Mouse (Mus musculus): ENCODE measurements around the gene Ppp2r5b.

The Ppp2r5b gene

DNA sequence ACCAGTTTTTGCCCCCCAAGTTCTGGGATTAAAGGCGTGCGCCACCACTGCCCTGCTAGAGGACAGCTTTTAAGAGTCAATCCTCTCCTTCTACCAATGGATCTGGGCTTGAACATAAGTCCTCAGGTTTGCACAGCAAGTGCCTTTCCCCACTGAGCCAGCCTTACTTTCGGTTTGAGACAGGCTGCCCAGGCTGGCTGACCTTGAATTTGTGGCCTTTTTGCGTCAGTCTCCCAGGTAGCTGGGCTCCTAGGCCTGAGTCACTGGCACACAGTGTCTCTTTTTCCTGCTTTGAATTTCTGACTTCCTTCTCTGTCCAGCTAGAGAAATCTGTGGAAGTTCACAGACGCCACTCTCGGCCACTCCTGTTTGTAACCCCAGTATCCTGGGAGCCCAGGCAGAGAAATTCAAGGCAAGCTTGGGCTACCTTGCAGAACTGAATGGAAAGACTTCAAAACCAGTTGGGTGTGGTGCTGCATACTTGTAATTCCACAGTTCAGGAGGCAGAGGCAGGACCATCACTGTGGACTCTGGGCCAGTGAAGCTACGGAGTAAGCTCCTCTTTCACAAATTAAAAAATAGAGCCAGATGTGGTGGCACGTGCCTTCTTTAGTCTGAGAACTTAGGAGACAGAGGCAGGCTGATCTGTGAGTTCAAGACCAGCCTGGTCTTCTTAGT, 34.3 kb upstream of the Ppp2r5b start:
- intact Hi-C loops (cut with DNase I) = loop anchor here (2.0 kb wide), 2 partner anchors 35 to 61 kb away; no protein-coding TSS in a partner anchor

DNA sequence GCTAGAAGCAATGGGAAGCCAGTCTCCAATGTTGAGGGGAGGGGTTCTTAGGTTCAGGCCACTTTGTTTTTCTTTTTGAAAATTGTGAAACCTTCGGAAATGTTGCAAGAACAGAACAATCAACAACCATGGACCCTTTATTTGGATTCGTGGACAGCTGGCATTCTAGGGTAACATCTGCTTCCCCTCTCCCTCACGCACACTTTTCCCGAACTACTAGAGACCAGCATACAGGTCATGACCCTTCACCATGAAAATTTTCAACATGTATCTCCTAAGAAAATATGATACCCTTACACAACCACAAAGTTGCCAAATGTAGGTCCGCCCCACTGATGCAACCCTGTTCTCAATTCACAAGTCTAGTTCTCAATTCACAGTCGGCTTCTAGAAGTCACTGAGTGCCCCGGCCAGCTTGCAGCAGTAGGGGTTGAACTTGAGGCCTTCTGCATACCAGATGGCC, 33.0 kb upstream of the Ppp2r5b start:
- intact Hi-C loops (cut with DNase I) = loop anchor here (2.0 kb wide), 2 partner anchors 36 to 62 kb away; no protein-coding TSS in a partner anchor

DNA sequence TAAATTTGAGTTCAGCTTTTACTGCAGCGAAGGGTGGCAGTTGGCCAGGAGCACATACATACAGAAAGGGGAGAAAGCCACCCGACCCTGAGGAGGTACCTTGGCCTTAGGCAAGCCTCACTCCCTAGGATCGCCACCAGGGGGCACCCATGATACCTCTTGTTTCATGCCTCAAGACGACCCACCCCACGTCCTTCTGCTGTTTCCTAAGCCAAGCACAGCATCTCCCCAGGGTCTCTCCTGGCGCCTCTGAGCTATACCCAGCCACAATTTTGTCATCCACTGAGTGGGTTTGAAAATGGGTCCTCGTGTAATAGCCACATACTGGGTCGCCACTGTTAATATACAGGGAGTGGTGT, 32.5 kb upstream of the Ppp2r5b start:
- intact Hi-C loops (cut with DNase I) = loop anchor here (2.0 kb wide), 2 partner anchors 37 to 63 kb away; no protein-coding TSS in a partner anchor

DNA sequence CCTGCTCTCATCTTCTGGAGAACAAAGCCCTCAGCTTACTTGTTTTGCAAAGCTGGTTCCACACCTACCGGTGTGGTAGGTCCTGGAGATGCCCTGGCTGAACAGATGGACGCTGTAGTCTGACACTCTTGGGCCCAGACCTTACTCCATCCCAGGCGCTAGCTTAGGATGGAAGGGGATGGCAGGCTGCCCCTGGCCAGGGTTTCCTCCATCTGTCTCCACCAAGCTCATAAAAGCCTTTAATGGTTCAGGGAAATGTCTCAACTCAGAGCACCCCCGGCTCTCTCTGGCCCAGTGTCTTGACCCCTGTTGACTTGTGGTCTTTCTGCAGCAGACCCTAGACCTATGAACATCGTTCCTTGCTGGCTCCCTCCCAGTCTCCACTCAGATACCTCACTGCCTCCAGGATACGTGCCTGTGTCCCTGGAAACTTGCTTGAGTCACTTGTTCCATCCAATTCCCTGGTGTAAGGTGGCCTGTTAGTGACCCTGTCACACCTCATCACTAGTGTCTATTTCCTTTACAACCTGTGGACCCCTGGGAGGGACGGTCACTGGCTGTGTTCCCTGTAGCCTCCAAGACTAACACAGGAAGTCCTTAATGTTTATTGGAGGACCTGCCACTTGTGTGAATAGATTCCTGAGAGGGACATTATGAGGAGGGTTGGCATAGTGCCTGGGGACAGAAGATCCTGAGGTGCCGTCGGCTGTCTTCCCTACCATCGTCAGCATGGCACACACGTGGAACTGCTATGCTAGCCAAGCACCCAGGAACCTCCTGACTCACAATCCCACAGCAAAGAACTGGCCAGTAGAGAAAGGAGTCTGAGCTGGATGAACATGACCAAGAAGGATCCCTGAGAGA, 31.9 kb upstream of the Ppp2r5b start:
- intact Hi-C loops (cut with DNase I) = loop anchor here (2.0 kb wide), 2 partner anchors 37 to 63 kb away; no protein-coding TSS in a partner anchor

DNA sequence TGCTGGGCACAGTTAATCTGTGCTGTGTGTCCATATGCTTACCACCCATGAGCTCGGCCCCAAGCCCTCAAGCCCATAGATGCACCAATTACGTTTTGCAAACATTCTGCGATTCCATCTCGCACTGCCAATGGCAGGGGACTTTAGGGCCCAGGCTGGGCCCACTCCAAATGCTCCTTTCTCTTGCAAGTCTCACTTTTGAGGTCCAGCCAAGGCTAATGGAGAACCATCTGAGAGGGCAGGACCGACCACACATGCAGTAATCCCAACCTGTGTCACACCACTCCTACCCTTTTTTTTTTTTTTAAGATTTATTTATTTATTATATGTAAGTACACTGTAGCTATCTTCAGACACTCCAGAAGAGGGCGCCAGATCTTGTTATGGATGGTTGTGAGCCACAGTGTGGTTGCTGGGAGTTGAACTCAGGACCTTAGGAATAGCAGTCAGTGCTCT, 30.1 kb upstream of the Ppp2r5b start:
- intact Hi-C loops (cut with DNase I) = no loop called here

DNA sequence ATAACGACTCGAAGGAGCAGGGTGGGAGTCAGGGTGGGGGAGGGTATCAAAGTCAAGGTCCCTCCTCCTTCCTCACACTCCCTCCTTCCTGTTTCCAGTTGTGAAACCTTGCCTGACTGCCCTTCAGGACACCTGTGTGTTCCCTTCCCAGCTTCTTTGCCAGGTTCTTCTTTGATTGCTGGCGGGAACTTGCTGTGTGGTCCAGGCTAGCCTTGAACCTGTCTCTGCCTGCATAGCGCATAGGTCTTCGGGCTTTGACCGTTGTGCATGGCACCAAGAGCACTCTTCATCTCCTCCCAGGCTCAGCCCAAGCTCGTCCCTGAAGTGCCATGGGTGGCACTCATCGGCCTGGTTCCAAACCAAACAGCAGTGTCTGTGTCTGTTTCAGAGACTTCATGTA, 29.3 kb upstream of the Ppp2r5b start:
- intact Hi-C loops (cut with DNase I) = no loop called here

DNA sequence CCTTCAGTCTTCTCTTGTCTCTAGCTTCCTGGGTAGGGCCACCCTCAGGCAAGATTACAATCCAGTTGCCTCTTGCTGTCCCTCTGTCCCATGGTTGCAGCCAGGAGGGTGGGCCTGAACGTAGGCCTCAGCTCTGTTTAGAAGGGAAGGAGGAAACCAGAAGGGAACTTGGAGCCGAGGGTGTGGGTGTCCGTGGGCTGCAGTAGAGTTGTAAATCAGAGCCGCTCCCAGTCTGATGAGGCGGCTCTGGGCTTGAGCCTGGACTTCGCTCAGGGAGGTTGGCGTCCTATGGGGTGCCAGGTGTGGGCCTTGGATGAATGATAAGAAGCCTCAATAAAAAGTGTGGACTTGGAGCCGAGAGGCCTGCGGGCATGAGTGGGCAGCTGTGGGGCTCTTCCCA, 28.5 kb upstream of the Ppp2r5b start:
- intact Hi-C loops (cut with DNase I) = no loop called here

DNA sequence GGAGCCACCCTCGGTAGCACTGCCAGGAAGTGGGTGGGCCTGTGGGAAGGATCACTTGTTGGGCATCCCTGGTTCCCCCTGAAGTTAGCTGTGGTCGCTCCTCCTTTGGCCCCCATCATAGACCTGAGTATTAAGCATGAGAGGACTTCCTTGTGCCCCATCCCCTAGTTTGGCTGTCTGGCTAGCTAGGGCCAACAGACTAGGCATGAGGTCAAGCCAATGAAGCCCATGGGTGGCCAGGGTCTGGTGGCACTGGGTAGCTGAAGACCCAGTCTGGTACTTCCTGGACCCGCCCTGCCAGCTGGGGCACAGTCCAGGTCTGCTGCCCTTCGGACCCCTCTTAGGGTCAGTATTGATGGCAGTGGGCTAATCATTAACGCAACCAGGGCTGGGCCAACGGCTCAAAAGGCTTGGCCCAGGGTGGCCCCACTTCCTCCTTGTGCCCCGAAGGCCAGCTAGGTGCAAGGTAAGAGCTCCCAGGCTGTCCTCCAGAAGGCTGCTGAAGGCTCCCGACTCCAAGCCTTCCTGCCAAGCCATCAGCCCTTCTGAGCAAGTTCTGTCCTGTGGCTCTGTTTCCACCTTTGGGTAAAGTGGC, 27.3 kb upstream of the Ppp2r5b start:
- intact Hi-C loops (cut with DNase I) = no loop called here

DNA sequence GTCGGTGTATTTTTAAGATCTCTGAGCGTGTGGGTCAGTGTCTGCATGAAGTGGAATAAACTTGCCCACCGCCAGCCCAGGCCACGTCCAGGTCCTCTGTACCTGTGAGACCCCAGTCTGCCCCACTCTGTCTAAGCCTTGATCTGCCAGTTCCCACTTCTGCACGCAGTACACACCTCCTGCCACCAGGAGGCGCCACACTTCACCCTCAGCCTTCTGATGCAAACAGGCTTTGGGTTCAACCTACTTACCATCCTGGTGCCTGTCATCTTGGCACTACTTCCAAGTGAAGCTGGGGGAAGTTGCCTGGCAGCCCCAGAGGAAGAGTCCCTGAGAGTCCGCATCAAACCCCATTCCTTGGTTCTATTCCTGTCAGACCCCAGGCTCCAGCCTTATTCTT, 26.6 kb upstream of the Ppp2r5b start:
- intact Hi-C loops (cut with DNase I) = no loop called here

DNA sequence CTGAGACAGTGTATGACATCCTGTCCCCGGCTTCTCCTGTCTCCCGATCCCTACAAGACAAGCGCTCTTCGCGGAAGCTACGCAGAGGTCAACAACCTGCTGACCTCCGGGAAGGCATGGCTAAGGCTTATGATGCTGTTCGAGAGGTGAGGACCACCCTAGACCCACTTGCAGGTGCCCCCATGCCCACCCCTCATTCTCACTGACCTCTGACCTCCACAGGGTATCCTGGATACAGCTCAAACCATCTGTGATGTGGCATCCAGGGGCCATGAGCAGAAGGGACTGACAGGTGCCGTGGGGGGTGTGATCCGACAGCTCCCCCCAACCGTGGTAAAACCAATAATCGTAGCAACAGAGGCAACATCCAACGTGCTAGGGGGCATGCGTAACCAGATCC, 25.7 kb upstream of the Ppp2r5b start:
- intact Hi-C loops (cut with DNase I) = no loop called here

DNA sequence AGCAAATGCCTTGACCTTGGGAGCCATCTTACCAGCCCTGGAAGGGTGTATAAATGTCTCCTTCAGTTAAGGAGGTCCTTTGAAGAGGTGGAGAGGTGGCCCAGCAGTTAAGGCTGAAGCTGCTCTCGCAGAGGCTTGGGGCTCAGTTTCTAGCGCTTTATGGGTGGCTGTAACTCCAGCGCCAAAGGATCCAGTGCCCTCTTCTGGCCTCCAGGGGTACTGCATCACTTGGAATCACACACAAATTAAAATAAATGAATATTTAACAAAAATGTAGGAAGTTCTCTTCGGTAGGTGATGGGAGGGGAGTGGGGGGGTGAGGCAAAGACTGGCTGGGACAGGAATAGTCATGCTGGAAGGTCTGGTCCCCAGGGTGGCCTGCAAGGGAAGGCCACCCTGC, 25.3 kb upstream of the Ppp2r5b start:
- intact Hi-C loops (cut with DNase I) = no loop called here

DNA sequence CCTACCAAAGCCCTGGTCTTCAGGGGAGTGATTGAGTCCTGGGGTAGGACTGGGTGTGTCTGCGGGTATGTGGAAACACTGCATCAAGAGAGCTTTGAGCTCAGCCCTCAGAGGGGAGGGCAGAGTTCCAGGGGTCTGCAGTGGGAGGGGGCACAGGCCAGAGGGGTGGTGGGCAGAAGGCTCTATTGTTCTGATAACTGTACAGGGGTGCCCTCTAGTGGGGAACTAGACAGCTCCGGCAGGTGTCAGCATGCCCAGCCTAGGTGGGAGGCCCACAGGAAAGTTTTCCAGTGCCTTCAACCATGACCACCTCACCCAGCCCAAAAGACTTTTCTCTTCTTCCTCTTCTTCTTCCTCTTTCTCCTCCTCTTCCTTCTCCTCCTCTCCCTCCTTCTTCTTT, 24.8 kb upstream of the Ppp2r5b start:
- intact Hi-C loops (cut with DNase I) = no loop called here

DNA sequence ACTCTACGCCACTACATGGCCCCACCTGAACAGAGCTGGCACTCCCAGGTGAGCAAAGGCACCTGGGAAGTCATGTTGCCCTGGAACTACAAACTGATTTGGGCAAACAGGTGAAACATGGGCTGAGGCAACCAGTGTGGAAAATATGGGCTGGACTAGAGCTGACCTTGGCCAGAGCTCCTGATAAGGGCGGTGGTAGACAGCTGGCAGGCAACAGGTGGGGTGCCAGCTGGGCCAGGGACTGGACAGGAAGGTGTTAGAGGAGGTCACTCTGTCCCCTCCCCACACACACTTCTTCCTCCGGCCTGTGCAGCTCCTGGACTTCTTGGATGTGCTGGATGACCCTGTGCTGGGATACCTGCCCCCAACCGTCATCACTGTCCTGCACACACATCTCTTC, 17.3 kb upstream of the Ppp2r5b start:
- intact Hi-C loops (cut with DNase I) = no loop called here

DNA sequence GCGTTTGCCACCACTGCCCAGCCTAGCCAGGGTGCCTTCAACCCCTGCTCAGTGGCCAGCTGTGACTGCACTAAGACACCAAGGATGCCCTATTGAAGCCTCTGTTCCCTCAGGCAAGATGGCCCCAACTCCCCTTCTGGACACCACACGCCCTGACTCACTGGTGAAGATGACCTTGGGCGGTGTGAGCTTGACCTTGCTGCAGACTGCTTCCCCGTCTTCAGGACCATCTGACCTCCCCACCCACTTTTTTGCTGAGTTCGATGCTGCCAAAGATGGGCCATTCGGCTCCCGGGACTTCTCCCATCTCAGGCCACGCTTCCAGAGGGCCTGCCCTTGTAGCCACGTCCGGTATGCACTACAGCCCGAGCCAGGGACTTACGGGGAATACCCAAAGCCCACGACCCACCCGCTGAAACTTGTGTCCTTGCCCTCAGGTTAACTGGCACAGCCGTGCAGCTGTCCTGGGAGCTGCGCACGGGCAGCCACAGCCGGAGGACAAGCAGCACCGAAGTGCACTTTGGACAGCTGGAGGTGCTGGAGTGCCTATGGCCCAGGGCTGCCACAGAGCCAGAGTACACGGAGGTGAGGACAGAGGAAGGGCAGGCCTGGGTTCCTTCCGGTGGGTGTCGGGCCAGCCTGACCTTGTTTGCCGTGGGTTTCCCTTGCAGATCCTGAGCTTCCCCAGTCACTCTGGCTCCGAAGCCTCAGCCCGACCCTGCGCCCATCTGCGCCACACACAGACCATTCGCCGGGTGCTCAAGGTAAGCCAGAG, 12.0 kb upstream of the Ppp2r5b start:
- intact Hi-C loops (cut with DNase I) = no loop called here

DNA sequence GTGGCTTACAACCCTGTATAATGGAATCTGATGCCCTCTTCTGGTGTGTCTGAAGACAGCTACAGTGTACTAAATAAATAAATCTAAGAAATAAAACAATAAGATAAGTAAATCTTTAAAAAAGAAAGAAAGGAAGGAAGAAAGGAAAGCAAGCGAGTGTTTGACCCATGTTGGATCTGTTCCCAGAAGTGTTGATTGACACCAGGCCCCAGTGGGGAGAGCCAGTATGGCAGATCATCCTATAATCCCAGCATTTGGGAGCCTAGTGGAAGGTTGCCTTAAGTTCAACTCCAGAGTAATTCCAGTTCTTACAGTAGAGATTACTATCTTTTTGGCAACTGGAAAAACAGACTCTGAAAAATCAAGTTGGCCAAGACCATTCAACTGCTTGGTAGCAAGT, 10.1 kb upstream of the Ppp2r5b start:
- intact Hi-C loops (cut with DNase I) = no loop called here

DNA sequence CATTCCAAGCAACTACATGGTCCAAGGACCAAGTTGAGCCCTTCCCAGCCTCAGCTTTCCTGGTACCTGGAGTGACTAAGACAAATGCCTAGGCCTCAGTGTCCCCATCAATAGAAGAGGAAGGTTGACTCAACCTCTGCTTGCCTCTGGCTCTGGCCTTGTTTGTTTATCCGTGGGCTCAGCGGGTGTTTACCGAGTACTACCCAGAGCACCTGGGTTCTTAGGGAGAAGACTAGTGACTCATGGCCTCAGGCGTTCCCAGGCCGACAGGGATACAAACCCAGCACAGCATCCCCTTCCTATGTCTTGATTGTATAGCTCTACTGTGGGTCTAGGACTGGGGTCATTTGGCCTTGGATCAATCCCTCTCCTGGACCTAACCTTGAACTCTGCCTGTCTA, 7.6 kb upstream of the Ppp2r5b start:
- intact Hi-C loops (cut with DNase I) = no loop called here

DNA sequence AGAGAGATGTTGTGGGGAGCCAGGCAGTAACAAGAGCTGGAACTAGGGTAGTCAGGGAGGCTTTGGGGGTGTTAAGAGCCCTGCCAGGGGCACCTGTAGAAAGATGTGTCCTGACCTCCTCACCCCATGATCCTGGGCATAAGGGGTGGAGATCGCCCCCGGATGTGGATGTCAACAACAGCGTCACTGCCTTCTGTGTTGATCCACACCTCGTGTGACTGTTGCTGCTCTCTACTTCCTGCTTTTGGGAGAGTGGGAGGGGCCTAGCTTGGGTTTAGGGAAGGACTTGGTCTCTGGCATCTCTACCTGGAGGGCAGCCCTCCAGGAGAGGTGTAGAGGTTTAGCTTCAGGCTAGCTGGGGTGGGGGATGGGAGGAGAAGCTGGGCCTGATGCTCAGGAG, 6.6 kb upstream of the Ppp2r5b start:
- intact Hi-C loops (cut with DNase I) = no loop called here

DNA sequence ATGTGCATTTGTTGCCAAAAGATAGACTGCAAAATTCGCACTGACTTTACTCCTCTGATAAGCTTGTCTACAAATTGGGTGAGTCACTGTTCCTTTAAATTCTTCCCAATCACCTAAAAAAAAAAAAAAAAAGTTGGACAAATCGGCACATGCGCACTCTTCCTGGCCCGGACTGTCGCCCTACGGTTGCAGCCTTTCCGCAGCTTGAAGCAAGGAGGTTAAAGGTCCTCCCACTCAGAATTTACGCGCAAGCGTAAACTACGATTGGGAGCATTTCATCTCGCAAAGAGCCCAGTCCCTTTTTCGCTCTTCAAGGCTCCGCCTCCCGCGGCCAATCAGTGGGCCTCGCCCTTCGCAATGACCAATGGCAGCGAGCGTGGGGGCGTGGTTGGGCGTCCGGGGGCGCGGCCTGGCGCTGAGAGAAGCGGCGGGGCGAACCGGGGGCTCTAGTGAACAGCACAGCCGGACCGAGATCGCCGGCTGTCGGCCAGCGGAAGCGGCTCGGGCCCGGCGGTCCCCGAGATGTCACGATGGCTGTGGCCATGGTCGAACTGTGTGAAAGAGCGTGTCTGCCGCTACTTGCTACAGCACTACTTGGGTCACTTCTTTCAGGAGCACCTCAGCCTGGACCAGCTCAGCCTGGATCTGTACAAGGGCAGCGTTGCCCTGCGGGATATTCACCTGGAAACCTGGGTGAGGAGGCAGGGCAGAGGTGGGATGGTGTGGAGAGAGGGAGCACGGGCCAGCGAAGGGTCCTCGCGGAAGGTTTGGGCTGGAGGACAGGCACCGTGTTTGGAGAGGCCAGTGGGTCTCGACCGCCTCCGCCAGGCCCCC, 5.8 kb upstream of the Ppp2r5b start, which contains the start of gene Atg2a:
Gene Atg2a, plus strand, starts transcription at position 395 of the 834 bp plus-strand sequence.
- intact Hi-C loops (cut with DNase I) = no loop called here

DNA sequence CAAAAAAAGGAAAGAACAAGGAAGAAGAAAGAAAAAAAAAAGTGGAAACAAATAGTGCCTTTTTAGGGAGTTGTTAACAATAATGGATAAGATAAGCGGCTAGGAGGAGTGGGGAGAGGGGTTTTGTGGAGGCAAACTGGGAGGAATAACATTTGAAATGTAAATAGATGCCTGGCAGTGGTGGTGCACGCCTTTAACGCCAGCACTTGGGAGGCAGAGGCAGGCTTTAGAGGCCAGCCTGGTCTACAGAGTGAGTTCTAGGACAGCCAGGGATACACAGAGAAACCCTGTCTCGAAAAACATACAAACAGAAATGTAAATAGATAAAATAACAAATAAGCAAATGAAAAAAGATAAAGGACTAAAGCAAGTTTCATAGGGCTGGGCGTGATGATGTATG, 5.1 kb upstream of the Ppp2r5b start:
- intact Hi-C loops (cut with DNase I) = no loop called here

DNA sequence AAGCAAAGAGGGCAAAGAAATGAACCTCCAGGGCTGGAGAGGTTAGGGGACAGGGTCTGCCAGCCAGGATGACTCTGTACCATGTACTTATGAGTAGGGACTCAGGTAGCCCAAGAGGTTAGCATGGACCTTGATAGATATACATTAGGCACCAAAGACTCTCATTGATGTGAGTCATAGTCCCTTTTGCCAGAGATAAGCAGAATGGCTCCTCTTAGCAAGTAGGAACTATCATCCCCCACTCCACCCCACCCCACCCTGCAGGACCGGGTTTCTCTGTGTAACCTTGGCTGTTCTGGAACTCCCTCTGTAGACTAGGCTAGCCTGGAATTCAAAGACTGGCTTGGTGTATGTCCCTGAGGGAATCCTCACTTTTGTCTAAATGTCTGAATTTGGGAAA, 4.5 kb upstream of the Ppp2r5b start:
- intact Hi-C loops (cut with DNase I) = no loop called here
